Mouse (Mus musculus) bone marrow macrophage, adult 2 months (primary cell): ENCODE data around the gene Tmem206. TPM values are rescaled to one million over a fixed set of nuclear protein-coding genes. Genes with fewer than 3 reads are reported as not detected.

Source experiments
- H3K27ac ChIP-seq: 2 replicates; pipeline ENCODE4 v1.5.1; 2012; ENCODE audit warnings: low read depth, low read length; ENCODE audit not compliant: insufficient read depth
- H3K4me1 ChIP-seq: 2 replicates; pipeline ENCODE4 v1.6.1; 2012; ENCODE audit warnings: low read length; ENCODE audit not compliant: control insufficient read depth, insufficient read depth
- H3K4me3 ChIP-seq: 2 replicates; pipeline ENCODE4 v1.5.1; 2012; ENCODE audit warnings: mild to moderate bottlenecking, low read length, moderate library complexity; ENCODE audit not compliant: insufficient read depth
- CTCF ChIP-seq: IDR thresholded peaks from 2 replicates; pipeline ENCODE4 v1.5.1; 2012; ENCODE audit warnings: low read depth, mild to moderate bottlenecking, low read length, moderate library complexity
- POLR2A ChIP-seq: IDR thresholded peaks from 2 replicates; pipeline ENCODE4 v1.6.1; 2012; ENCODE audit warnings: mild to moderate bottlenecking, low read depth, low read length, borderline replicate concordance
- polyA plus RNA-seq: library from polyadenylated mRNA; stranded (reverse); fragments of >200 nt; gene quantifications from 2 replicates; pipeline ENCODE4 v1.2.4, GENCODE M21; 2012; ENCODE audit not compliant: missing spikeins, insufficient read depth, insufficient read length

Tmem206 gene
- 35.0 and 37.6 TPM in 2 replicates for polyA plus RNA-seq

GRCm38 (mm10) chr1:191325726-191326232, at the start of gene Tmem206:
Tmem206 (plus strand) TSS chr1:191325912.
- Histone ChIP-seq H3K4me3 (peak within 1 kb of the TSS; percentile 94), H3K4me1 (peaks cover 21% of the 10 kb centered on the region), H3K27ac (peak within 1 kb of the TSS; percentile 98)
- TF ChIP-seq POLR2A (peak; percentile 87; the same call in 1 of the 2 replicates), CTCF (no peak)

GRCm38 (mm10) chr1:191276181-191276580, 49.5 kb upstream of the Tmem206 start:
- Histone ChIP-seq H3K4me1 (peaks cover 74% of the 10 kb centered on the region), H3K4me3 (no peak overlapping the region), H3K27ac (peak overlapping the region; percentile 71)
- TF ChIP-seq CTCF (no peak), POLR2A (no peak)

GRCm38 (mm10) chr1:191277549-191278059, 48.1 kb upstream of the Tmem206 start:
- Histone ChIP-seq H3K4me1 (peaks cover 71% of the 10 kb centered on the region), H3K4me3 (no peak overlapping the region), H3K27ac (peak overlapping the region; percentile 36)
- TF ChIP-seq POLR2A: no peak
- no peak for TF ChIP-seq CTCF

GRCm38 (mm10) chr1:191278324-191278723, 47.4 kb upstream of the Tmem206 start:
- H3K4me1 ChIP-seq: peaks cover 70% of the 10 kb centered on the region
- no peak overlapping the region; the same call in 1 of the 2 replicates for H3K27ac ChIP-seq
- no peak overlapping the region for H3K4me3 ChIP-seq
- TF ChIP-seq CTCF (no peak), POLR2A (no peak)

- no peak for TF ChIP-seq POLR2A
- H3K27ac ChIP-seq: peak overlapping the region; percentile 68
- peaks cover 59% of the 10 kb centered on the region for H3K4me1 ChIP-seq
- peak overlapping the region; percentile 1; the same call in 1 of the 2 replicates for H3K4me3 ChIP-seq
Observed at GRCm38 (mm10) chr1:191281171-191281570, 44.5 kb upstream of the Tmem206 start.

- H3K4me3 ChIP-seq: no peak overlapping the region
- H3K4me1 ChIP-seq: peaks cover 61% of the 10 kb centered on the region
- H3K27ac ChIP-seq: no peak overlapping the region
- TF ChIP-seq CTCF (no peak), POLR2A (no peak)
Observed at GRCm38 (mm10) chr1:191282319-191282718, 43.4 kb upstream of the Tmem206 start.

GRCm38 (mm10) chr1:191283110-191284040, 42.3 kb upstream of the Tmem206 start:
- TF ChIP-seq POLR2A (no peak), CTCF (no peak)
- Histone ChIP-seq H3K27ac (no peak overlapping the region), H3K4me1 (peaks cover 54% of the 10 kb centered on the region), H3K4me3 (no peak overlapping the region)

- H3K4me1 ChIP-seq: peaks cover 48% of the 10 kb centered on the region
Observed at GRCm38 (mm10) chr1:191284502-191284901, 41.2 kb upstream of the Tmem206 start.

GRCm38 (mm10) chr1:191288762-191289161, 37.0 kb upstream of the Tmem206 start:
- no peak; the same call in none of the 2 replicates for TF ChIP-seq CTCF
- no peak for TF ChIP-seq POLR2A
- Histone ChIP-seq H3K4me3 (no peak overlapping the region), H3K4me1 (peaks cover 40% of the 10 kb centered on the region), H3K27ac (no peak overlapping the region)

More at GRCm38 (mm10) chr1:191284502-191284901, 41.2 kb upstream of the Tmem206 start:
- Histone ChIP-seq H3K27ac (no peak overlapping the region), H3K4me3 (no peak overlapping the region)
- no peak for TF ChIP-seq CTCF
- TF ChIP-seq POLR2A: no peak

GRCm38 (mm10) chr1:191292348-191292747, 33.4 kb upstream of the Tmem206 start:
- peak overlapping the region; percentile 92 for H3K27ac ChIP-seq
- H3K4me1 ChIP-seq: peaks cover 44% of the 10 kb centered on the region
- no peak for TF ChIP-seq POLR2A
- TF ChIP-seq CTCF: no peak
- no peak overlapping the region for H3K4me3 ChIP-seq
